Mouse (Mus musculus) stomach, embryonic 14.5 days (tissue): ENCODE results near the gene Vps13d. TPM values are rescaled to one million over a fixed set of nuclear protein-coding genes. Genes with fewer than 3 reads are reported as not detected.

Experiments
- ATAC-seq: fragments of 200-750 bp; cut with Nextera tagmentation; 2 replicates; pipeline ENCODE4 v1.8.0; 2017; ENCODE audit warnings: low read depth, moderate TSS enrichment; ENCODE audit not compliant: insufficient number of reproducible peaks, insufficient read depth, low FRiP score
- H3K27ac ChIP-seq: fragments of 300-500 bp; sonication (generic); 2 replicates; pipeline ENCODE4 v1.5.1; 2014; ENCODE audit warnings: mild to moderate bottlenecking, low read length, moderate library complexity, mixed read lengths
- H3K27me3 ChIP-seq: fragments of 300-500 bp; sonication (generic); 2 replicates; pipeline ENCODE4 v1.6.1; 2014; ENCODE audit warnings: low read length, control low read depth, mixed read lengths; ENCODE audit not compliant: control insufficient read depth, insufficient read depth
- H3K36me3 ChIP-seq: fragments of 300-500 bp; sonication (generic); 2 replicates; pipeline ENCODE4 v1.6.1; 2014; ENCODE audit warnings: mild to moderate bottlenecking, control low read depth, low read length, moderate library complexity, mixed read lengths; ENCODE audit not compliant: control insufficient read depth, insufficient read depth
- H3K4me1 ChIP-seq: fragments of 300-500 bp; sonication (generic); 2 replicates; pipeline ENCODE4 v1.6.1; 2014; ENCODE audit warnings: low read length, control low read depth, mixed read lengths; ENCODE audit not compliant: control insufficient read depth, insufficient read depth
- H3K4me2 ChIP-seq: fragments of 300-500 bp; sonication (generic); replicated peaks from 2 replicates; pipeline ENCODE4 v1.6.1; 2014; ENCODE audit warnings: low read depth, low read length, control low read depth
- H3K4me3 ChIP-seq: fragments of 300-500 bp; sonication (generic); 2 replicates; pipeline ENCODE4 v1.5.1; 2014; ENCODE audit warnings: low read depth, low read length, control low read depth
- H3K9ac ChIP-seq: fragments of 300-500 bp; sonication (generic); replicated peaks from 2 replicates; pipeline ENCODE4 v1.6.1; 2014; ENCODE audit warnings: low read depth, mild to moderate bottlenecking, control low read depth, low read length, moderate library complexity, mixed read lengths
- H3K9me3 ChIP-seq: fragments of 300-500 bp; sonication (generic); 2 replicates; pipeline ENCODE4 v1.6.1; 2016; ENCODE audit warnings: low read depth, low read length, control low read depth; ENCODE audit not compliant: control insufficient read depth
- WGBS: fragments of 180-500 bp; shearing (Covaris S2); extraction: QIAGEN DNeasy Blood & Tissue Kit; methylation state at CpG from one replicate; pipeline ENCODE4 v1.1.7; 2014; 5-methylcytosine and 5-hydroxymethylcytosine counted together
- polyA plus RNA-seq: library from polyadenylated mRNA; unstranded; fragments of >200 nt; fragmentation: Nextera tagmentation; extraction: Ambion mirVana; gene quantifications from 2 replicates; pipeline ENCODE4 v1.2.1, GENCODE M21; 2014

Gene Vps13d
- polyA plus RNA-seq, 1 experiment from 2014 or later = 15.0 TPM

DNA sequence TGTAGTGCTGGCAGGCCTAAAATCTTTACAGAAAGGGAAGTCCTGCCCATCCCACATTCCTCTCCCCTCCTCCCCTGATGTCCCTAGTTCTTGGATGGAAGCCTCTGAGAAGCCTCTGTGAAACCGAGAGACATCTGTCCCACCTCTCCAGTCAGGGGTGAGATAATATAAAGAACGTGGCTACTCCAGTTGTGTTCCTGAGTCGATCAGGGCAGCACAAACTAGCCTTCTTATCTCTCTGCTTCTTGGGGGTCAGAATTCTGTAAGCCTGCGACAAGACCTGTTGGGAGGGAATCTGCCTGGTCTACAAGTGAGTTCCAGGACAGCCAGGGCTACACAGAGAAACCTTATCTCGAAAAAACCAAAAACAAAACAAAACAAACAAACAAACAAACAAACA, 251.5 kb downstream of the Vps13d start:
- 68% methylated on average over 5 of the region's 5 CpGs for WGBS
- Histone ChIP-seq H3K9me3 (no peaks in the 10 kb centered on the region), H3K4me3 (no peak overlapping the region), H3K4me1 (peaks cover 11% of the 10 kb centered on the region), H3K4me2 (no peak overlapping the region), H3K9ac (no peak overlapping the region), H3K27me3 (no peaks in the 10 kb centered on the region), H3K27ac (no peak overlapping the region), H3K36me3 (no peaks in the 10 kb centered on the region)
- ATAC-seq = no peak

DNA sequence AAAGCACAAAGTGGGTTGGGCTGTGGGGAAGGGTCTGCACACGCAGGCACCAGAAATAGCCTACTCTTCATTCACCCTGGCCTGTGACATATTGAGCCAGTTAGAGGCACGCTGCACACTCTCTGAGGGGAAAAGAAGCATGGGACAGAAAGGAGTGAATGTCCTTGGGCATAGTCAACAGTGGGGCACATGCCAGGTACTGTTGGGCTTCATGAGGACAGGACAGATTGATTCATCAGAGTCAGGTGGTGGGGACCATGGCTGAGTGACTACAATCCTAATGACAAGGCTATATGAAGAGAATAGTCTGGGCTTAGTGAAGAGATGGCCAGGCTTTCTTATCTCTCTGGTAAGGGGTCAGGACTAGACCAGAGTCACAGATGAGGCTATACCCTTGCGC, 252.4 kb downstream of the Vps13d start:
- no peak for ATAC-seq
- Histone ChIP-seq H3K36me3 (no peaks in the 10 kb centered on the region), H3K9me3 (no peaks in the 10 kb centered on the region), H3K27me3 (no peaks in the 10 kb centered on the region), H3K27ac (no peak overlapping the region), H3K4me3 (no peak overlapping the region), H3K9ac (no peak overlapping the region), H3K4me1 (peaks cover 4% of the 10 kb centered on the region; the same call in 1 of the 2 replicates), H3K4me2 (no peak overlapping the region)
- WGBS = 87% methylated on average over 3 of the region's 3 CpGs

DNA sequence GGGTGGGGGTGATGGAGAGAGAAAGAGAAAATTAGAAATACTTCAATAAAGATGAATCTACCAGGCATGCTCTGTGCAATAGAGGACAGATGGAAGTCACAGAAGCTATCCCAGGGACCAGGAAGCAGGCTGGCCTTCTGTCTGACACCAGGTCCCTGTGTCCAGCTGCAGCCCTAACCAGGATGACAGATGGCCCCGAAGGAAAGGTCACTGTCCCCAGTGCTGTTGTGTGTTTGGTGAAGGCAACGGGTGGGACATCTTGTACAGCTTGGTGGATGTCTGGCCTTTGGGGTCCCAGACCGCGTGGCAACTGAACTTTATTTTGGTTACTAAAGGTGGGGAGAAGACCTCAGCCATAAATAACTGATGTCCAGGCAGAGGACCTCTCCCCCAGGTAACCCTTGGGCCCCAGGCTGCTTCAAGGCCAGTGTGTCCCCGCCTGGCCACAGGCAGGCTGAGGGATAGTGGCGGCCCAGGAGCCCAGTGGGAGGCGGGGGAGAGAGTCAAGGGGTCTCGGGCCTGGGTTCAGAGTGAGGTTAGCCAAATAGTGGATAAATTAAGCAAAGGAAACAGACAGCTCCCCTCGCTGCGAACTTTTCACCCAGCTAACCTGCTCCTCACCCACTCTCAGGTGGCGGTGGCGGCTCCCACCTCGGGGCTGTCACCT, 253.9 kb downstream of the Vps13d start:
- Histone ChIP-seq H3K27ac (no peak overlapping the region), H3K36me3 (no peaks in the 10 kb centered on the region), H3K4me2 (no peak overlapping the region), H3K9me3 (no peaks in the 10 kb centered on the region), H3K9ac (no peak overlapping the region), H3K4me1 (peaks cover 4% of the 10 kb centered on the region; the same call in 1 of the 2 replicates), H3K4me3 (no peak overlapping the region), H3K27me3 (no peaks in the 10 kb centered on the region)
- no peak; the same call in 1 of the 2 replicates for ATAC-seq
- 46% methylated on average over 13 of the region's 13 CpGs for WGBS

DNA sequence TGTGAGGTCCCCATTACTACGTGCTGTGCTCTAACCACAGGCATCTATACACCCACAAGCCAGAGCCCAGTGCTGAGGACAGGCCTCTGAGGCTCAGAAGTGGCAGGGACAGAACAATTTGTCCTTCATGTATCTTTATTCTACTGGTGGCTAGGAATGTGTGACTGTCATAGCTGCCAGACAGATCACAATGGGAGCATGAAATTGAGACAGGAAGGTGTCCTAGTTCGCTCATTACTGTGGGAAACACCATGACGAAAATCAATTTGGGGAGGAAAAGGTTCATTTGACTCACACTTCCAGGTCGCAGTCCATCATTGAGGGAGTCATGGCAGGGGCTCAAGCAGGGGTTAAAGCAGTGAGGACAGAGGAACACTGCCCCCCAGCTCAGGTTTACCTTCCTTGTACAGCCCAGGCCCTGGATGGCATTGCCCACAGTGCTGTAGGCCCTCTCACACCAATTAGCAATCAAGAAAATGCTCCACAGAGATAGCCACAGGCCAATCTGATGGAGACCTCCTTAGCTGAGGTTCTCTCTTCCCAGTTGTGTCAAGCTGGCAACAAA, 254.9 kb downstream of the Vps13d start:
- Histone ChIP-seq H3K9me3 (no peaks in the 10 kb centered on the region), H3K27ac (no peak overlapping the region), H3K4me1 (peaks cover 4% of the 10 kb centered on the region; the same call in 1 of the 2 replicates), H3K27me3 (no peaks in the 10 kb centered on the region), H3K4me2 (no peak overlapping the region), H3K9ac (no peak overlapping the region), H3K36me3 (no peaks in the 10 kb centered on the region), H3K4me3 (no peak overlapping the region)
- ATAC-seq = no peak
- WGBS = 88% methylated on average over 4 of the region's 4 CpGs

DNA sequence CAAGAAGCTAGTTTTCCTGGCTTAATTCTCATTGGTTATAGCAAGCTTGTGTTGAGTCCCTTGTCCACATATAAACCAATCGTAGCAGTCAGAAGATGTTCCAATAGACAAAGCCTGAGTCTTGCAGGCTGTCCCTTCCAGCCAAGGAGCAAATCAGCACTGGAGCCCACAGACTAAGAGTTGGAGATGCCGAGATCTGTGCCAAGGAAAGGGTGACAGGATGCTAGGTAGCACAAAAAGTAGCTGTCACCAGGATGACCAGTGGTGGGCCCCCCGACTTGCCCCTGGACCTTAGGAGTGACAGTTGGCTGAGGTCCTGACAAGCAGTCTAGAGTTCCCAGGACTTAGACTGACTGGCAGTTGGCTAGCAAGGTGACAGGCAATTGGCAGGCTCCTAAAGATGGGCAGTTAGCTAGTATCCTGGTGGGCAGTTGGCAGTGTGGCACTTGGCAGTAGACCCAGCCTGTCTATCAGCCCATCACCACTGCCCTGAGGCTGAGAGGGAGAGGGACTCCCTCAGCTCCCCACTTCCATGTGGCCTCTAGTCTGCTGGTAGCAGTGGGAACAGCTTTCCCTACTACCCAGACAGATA, 258.1 kb downstream of the Vps13d start:
- Histone ChIP-seq H3K27me3 (no peaks in the 10 kb centered on the region), H3K4me2 (no peak overlapping the region), H3K4me1 (peaks cover 4% of the 10 kb centered on the region; the same call in 1 of the 2 replicates), H3K4me3 (no peak overlapping the region), H3K9me3 (no peaks in the 10 kb centered on the region), H3K27ac (no peak overlapping the region), H3K36me3 (no peaks in the 10 kb centered on the region), H3K9ac (no peak overlapping the region)
- ATAC-seq = no peak
- 93% methylated on average over 3 of the region's 3 CpGs for WGBS

DNA sequence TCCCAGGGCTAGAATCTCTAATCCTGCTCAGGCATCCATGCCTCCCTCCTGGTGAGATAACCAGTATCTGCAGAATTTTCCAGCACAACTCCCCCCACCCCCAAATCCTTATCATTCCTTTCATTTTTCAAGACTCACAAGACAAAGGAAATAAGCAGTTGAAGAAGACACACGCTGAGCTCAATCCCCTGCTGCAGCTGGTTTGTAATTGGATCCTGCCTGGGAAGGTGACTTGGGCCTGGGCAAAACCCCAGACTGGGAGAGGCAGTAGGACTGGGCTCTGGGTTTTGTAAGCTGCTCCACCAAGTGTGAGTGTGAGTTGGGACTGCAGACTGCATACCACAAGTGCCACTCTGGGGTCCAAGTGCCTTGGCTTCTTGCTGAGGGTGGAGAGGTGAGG, 260.3 kb downstream of the Vps13d start:
- 8% methylated on average over 1 of the region's 1 CpGs for WGBS
- H3K9me3 ChIP-seq = no peaks in the 10 kb centered on the region
- no peak overlapping the region for H3K4me3 ChIP-seq
- H3K4me2 ChIP-seq = no peak overlapping the region
- no peaks in the 10 kb centered on the region for H3K36me3 ChIP-seq
- peaks cover 14% of the 10 kb centered on the region for H3K4me1 ChIP-seq
- H3K27me3 ChIP-seq = no peaks in the 10 kb centered on the region
- H3K9ac ChIP-seq = no peak overlapping the region
- H3K27ac ChIP-seq = no peak overlapping the region
- no peak for ATAC-seq

DNA sequence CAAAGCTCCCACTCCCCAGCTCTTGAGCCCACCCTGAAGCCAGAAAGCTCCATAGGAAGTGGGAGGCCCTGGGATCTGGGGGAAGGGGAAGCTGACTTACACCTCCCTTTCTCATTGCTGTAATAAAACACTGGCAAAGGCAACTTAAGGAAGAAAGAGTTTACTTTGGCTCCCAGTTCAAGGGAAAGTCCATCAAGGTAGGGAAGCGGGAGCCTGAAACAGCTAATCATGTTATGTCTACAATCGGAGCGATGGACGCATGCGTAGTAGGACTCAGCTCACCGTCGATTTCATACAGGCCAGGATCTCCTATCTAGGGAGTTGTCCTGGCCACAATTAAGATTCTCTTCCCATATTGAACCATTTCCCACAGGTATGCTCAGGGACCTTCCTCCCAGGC, 263.6 kb downstream of the Vps13d start:
- H3K9ac ChIP-seq = no peak overlapping the region
- H3K4me2 ChIP-seq = no peak overlapping the region
- ATAC-seq = no peak
- 93% methylated on average over 7 of the region's 7 CpGs for WGBS
- peaks cover 15% of the 10 kb centered on the region for H3K4me1 ChIP-seq
- H3K36me3 ChIP-seq = peaks cover 9% of the 10 kb centered on the region
- H3K27ac ChIP-seq = no peak overlapping the region
- H3K27me3 ChIP-seq = no peaks in the 10 kb centered on the region
- no peaks in the 10 kb centered on the region for H3K9me3 ChIP-seq
- no peak overlapping the region for H3K4me3 ChIP-seq

DNA sequence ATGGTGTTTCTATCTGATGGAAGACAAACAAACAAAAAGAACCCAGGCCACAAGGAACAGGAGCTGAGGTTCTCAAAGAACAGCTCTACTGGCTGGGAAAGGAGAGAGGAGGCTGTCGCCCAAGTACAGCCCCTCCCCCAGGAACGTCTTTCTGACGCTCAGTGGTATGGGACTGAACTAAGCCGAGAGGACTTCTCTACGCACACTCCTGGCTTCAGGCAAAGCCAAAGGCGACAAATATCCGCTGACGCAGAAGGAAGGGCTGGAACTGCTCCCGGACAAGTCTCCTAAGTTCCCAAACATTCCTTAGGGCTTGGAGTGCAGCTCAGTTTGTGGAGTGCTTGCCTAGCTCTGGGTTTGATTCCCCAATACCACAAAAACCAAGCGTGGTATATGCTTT, 264.4 kb downstream of the Vps13d start:
- WGBS = 15% methylated on average over 10 of the region's 10 CpGs
- 0 out of 2 replicates have a peak overlapping the region, but pooled peaks have one; percentile 3 for H3K4me2 ChIP-seq
- H3K9ac ChIP-seq = no peak overlapping the region
- H3K27ac ChIP-seq = peak overlapping the region; percentile 78
- no peak overlapping the region for H3K4me3 ChIP-seq
- H3K9me3 ChIP-seq = no peaks in the 10 kb centered on the region
- ATAC-seq = peak; percentile 78; the same call in 1 of the 2 replicates
- H3K4me1 ChIP-seq = peaks cover 15% of the 10 kb centered on the region
- H3K36me3 ChIP-seq = peaks cover 13% of the 10 kb centered on the region
- H3K27me3 ChIP-seq = no peaks in the 10 kb centered on the region
